Mouse (Mus musculus) myocyte (in vitro differentiated cells): ENCODE results near the gene Bad.

Experiments used
- CEBPB ChIP-seq: IDR thresholded peaks from 2 replicates; pipeline ENCODE4 v1.6.1; 2011; ENCODE audit warnings: mild to moderate bottlenecking, moderate library complexity; ENCODE audit not compliant: poor library complexity, insufficient read depth, severe bottlenecking
- E2F4 ChIP-seq: IDR thresholded peaks from one replicate; pipeline ENCODE4 v1.6.1; 2011; ENCODE audit warnings: mild to moderate bottlenecking, control low read depth, moderate library complexity; ENCODE audit not compliant: insufficient read depth
- MYOG ChIP-seq, 3 experiments: IDR thresholded peaks; one replicate each; pipeline ENCODE4 v1.6.1; 2011; ENCODE audit warnings: control low read depth in 2 of 3, low read depth in 2 of 3, mild to moderate bottlenecking in 2 of 3; ENCODE audit not compliant: insufficient read length in 2 of 3, control insufficient read depth in 1 of 3, insufficient read depth in 1 of 3

- TF ChIP-seq CEBPB (no peak), MYOG (IDR thresholded peaks at IDR 0.05; ENCODE audit: control insufficient read depth in 1 of 3, insufficient read depth in 1 of 3, insufficient read length in 2 of 3, low read depth in 2 of 3) (no peak), E2F4 (no peak)
Measured at GRCm38 (mm10) chr19:6996006-6996405, 54.3 kb downstream of the Bad start, which contains the start of the genes Nudt22 and Trpt1.
